ENCODE assay signal across 22 mouse cellular contexts in genomic region chr12:71601091-71601690, GRCm38 (mm10).
DNase-seq lines count a peak whose midpoint lies in the region; ATAC-seq and TF ChIP-seq lines count a peak whose summit lies in the region.
"Had no signal": no experiment of that assay in that cellular context is flagged by ENCODE, and none has a peak within 500 bp of the region (broad histone marks: within the 10 kb centered on the region; RNA-seq: fewer than 3 reads in every experiment).

No protein-coding gene starts in this region.

- H3K9me3 ChIP-seq in forebrain, embryonic 11.5 days (ENCODE audit: control insufficient read depth, low read length): no peaks in the 10 kb centered on the region
- no peaks in the 10 kb centered on the region for H3K9me3 ChIP-seq in hindbrain, embryonic 14.5 days (ENCODE audit: control insufficient read depth, low read length)
- no peaks in the 10 kb centered on the region for H3K9me3 ChIP-seq in midbrain, embryonic 13.5 days
- H3K9me3 ChIP-seq: intestine, embryonic 15.5 days had no signal

- no peak overlapping the region for H3K9ac ChIP-seq in forebrain, embryonic 11.5 days (ENCODE audit: low read length)
- no peak overlapping the region for H3K9ac ChIP-seq in hindbrain, embryonic 14.5 days
- H3K9ac ChIP-seq in midbrain, embryonic 13.5 days (replicated peaks): no peak overlapping the region
- H3K9ac ChIP-seq: intestine, embryonic 15.5 days had no signal

- no peaks in the 10 kb centered on the region for H3K27me3 ChIP-seq in forebrain, embryonic 11.5 days (ENCODE audit: control insufficient read depth, insufficient read depth, low read length)
- no peaks in the 10 kb centered on the region for H3K27me3 ChIP-seq in hindbrain, embryonic 14.5 days (ENCODE audit: control insufficient read depth, insufficient read depth, low read length)
- no peaks in the 10 kb centered on the region for H3K27me3 ChIP-seq in midbrain, embryonic 13.5 days
- H3K27me3 ChIP-seq: intestine, embryonic 15.5 days had no signal

- 56% methylated on average over 8 of the region's 8 CpGs for WGBS in forebrain, embryonic 11.5 days
- WGBS in hindbrain, embryonic 14.5 days: 48% methylated on average over 8 of the region's 8 CpGs
- WGBS in midbrain, embryonic 13.5 days: 22% methylated on average over 8 of the region's 8 CpGs

- no peak overlapping the region for H3K4me3 ChIP-seq in forebrain, embryonic 11.5 days (ENCODE audit: low read depth, low read length)
- H3K4me3 ChIP-seq in hindbrain, embryonic 14.5 days (replicated peaks; ENCODE audit: low read length): no peak overlapping the region
- no peak overlapping the region for H3K4me3 ChIP-seq in midbrain, embryonic 13.5 days (replicated peaks)
- H3K4me3 ChIP-seq: intestine, embryonic 15.5 days had no signal

- no peaks in the 10 kb centered on the region for H3K4me1 ChIP-seq in forebrain, embryonic 11.5 days (replicated peaks; ENCODE audit: control insufficient read depth, insufficient read depth, low read length)
- peaks cover 14% of the 10 kb centered on the region; the same call in 1 of the 2 replicates for H3K4me1 ChIP-seq in hindbrain, embryonic 14.5 days (replicated peaks; ENCODE audit: control insufficient read depth, insufficient read depth, low read length)
- peaks cover 24% of the 10 kb centered on the region for H3K4me1 ChIP-seq in midbrain, embryonic 13.5 days (replicated peaks)
- H3K4me1 ChIP-seq: intestine, embryonic 15.5 days had no signal

- H3K4me2 ChIP-seq in forebrain, embryonic 11.5 days (ENCODE audit: low read depth, low read length, severe bottlenecking): no peak overlapping the region
- no peak overlapping the region for H3K4me2 ChIP-seq in hindbrain, embryonic 14.5 days (replicated peaks)
- peak overlapping the region; percentile 18; the same call in 1 of the 2 replicates for H3K4me2 ChIP-seq in midbrain, embryonic 13.5 days (replicated peaks)
- H3K4me2 ChIP-seq: intestine, embryonic 15.5 days; liver, embryonic 11.5 days had no signal

- H3K36me3 ChIP-seq in forebrain, embryonic 11.5 days (ENCODE audit: control insufficient read depth, insufficient read depth, low read length): no peaks in the 10 kb centered on the region
- no peaks in the 10 kb centered on the region for H3K36me3 ChIP-seq in hindbrain, embryonic 14.5 days (replicated peaks; ENCODE audit: control insufficient read depth, insufficient read depth)
- no peaks in the 10 kb centered on the region for H3K36me3 ChIP-seq in midbrain, embryonic 13.5 days
- H3K36me3 ChIP-seq: intestine, embryonic 15.5 days had no signal

- no peak for TF ChIP-seq POLR2A in brain, embryonic 14.5 days (IDR thresholded peaks at IDR 0.05; ENCODE audit: borderline replicate concordance, extremely low read depth, insufficient read depth, insufficient read length, poor library complexity, severe bottlenecking)

- TF ChIP-seq CTCF in brain, embryonic 14.5 days (IDR thresholded peaks at IDR 0.05; ENCODE audit: borderline replicate concordance, extremely low read depth, insufficient read depth, insufficient read length): no peak

- H3K27ac ChIP-seq in forebrain, embryonic 11.5 days (ENCODE audit: low read depth, low read length): 0 out of 2 replicates have a peak overlapping the region, but pooled peaks have one; percentile 32
- H3K27ac ChIP-seq in hindbrain, embryonic 14.5 days: peak overlapping the region; percentile 60
- peak overlapping the region; percentile 67 for H3K27ac ChIP-seq in midbrain, embryonic 13.5 days
- H3K27ac ChIP-seq: intestine, embryonic 15.5 days had no signal

- DNase-seq in brain, embryonic 14.5 days (ENCODE audit: low read depth): peak; percentile 83
- no peak for DNase-seq in forebrain, embryonic 11.5 days (ENCODE audit: low spot score)
- peak; percentile 44 for DNase-seq in hindbrain, embryonic 14.5 days (ENCODE audit: low spot score)
- no peak for DNase-seq in adrenal gland, postnatal 4 days (ENCODE audit: low spot score in 2 of 2)
- no peak for DNase-seq in adipocyte (ENCODE audit: low spot score)
- DNase-seq in lung, postnatal 25 days (ENCODE audit: low spot score): no peak
- DNase-seq: adrenal gland, postnatal 10 days; cerebellum, adult 11 months; cerebellum, postnatal 25 days; embryo, embryonic 11 days; gastrocnemius, postnatal 10 days; heart, postnatal 36 days; kidney, adult 9 months; kidney, postnatal 25 days; layer of hippocampus, adult 9-11 months; lung, adult 18-20 months; lung, postnatal 14 days; thymus, postnatal 25 days had no signal

- ATAC-seq in forebrain, embryonic 11.5 days (replicated peaks; ENCODE audit: low FRiP score): peak; percentile 82
- ATAC-seq in hindbrain, embryonic 14.5 days (ENCODE audit: low FRiP score): no peak
- peak; percentile 97 for ATAC-seq in midbrain, embryonic 13.5 days
- ATAC-seq in megakaryocyte, adult 5-6 weeks (ENCODE audit: poor library complexity, severe bottlenecking): no peak
- ATAC-seq: intestine, embryonic 15.5 days had no signal

Comparison
In these comparisons a context has a peak if more than half of its experiments do, and no peak if none do; other contexts are left out.
1. DNase-seq: peak in brain, embryonic 14.5 days (single experiment) and hindbrain, embryonic 14.5 days (single experiment); none in forebrain, embryonic 11.5 days (single experiment), adrenal gland, postnatal 4 days (0 of 2), adipocyte (single experiment) and lung, postnatal 25 days (single experiment).
2. ATAC-seq: peak in forebrain, embryonic 11.5 days (single experiment) and midbrain, embryonic 13.5 days (single experiment); none in hindbrain, embryonic 14.5 days (single experiment) and megakaryocyte, adult 5-6 weeks (single experiment).
3. Peak in every context shown above with its lines, with median percentiles within 50 percentile points of each other: H3K27ac ChIP-seq.